Mouse (Mus musculus): ENCODE data around the gene Il13ra1.

Gene Il13ra1

GRCm38 (mm10) chrX:36111622-36112421, at the start of gene Il13ra1:
TSS of gene Il13ra1 (plus strand) at chrX:36112110.
- no peak for DNase-seq (ENCODE audit: low spot score in 2 of 2)

DNA sequence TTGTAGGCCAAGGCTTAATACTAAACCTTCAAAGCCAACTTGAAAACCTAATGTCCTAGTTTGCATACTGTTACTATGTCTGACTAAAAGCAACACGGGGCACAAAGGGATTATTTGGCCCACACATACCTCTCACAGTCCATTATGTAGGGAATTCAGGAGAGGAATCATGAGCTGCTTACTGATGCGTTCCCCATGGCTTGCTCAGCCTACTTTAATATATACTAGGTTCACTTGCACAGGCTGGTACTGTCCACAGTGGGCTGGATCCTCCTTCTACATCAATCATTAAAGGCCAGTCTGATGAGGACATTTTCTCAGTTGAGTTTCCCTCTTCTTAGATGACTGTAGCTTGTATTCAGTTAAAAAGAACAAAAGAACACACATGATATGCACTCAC, 37.9 kb upstream of the Il13ra1 start:
- DNase-seq (ENCODE audit: low spot score in 2 of 2) = no peak

DNA sequence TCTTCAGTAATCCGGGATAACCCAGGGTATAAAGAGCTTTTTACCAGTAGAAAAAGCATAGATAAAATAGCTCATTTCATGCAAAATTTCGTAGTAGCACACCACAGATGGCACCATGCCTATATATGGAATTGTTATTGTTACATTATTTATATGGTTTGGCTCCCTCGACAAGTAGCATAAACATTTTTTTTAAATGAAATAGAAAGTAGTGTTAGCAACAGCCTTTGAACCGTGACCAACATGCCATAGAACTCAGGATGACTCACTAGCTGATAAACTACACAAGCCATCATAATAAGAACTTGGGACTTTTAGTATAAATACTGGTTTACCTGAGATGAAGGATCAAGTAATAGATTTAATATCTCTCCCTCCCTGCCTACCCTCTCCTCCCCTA, 34.7 kb upstream of the Il13ra1 start:
- no peak for DNase-seq (ENCODE audit: low spot score in 2 of 2)

GRCm38 (mm10) chrX:36082917-36083316, 29.0 kb upstream of the Il13ra1 start:
- DNase-seq (ENCODE audit: low spot score in 2 of 2) = no peak

DNA sequence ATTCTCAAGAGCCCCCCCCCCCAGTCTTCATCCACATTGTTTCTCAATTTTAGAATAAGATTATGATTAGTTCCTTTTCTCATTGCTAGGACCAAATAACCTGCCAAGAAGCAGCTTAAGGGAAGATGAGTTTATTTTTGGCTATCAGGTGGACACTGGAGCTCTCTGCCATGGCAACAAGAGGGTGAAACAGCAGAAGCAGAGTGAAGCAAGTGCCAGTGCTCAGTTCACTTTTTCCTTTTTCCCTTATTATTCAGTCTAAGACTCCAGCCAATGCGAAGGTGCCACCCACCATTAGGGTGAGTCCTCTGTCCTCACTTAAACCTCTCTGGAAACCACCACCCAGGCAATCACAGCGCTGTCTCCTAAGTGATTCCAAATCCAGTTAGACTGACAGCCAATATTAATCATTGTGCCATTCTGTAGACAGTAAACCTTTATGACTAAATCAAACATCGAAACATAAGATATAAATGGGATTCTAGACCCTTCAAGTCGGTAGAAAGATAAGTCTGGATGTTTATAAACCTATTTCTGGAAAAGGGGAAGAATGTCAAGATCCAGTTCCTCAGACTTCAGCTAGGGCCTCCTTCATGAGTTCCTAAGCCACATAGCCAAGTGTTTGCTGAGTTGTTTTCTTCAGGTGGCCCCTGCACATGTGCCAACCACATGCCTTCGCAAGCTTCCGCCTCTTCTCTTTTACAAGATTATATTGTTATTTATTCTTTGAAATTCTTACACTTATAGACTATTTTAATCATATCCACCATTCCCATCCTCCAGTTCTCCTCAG, 23.2 kb upstream of the Il13ra1 start:
- DNase-seq (ENCODE audit: low spot score in 2 of 2) = no peak

DNA sequence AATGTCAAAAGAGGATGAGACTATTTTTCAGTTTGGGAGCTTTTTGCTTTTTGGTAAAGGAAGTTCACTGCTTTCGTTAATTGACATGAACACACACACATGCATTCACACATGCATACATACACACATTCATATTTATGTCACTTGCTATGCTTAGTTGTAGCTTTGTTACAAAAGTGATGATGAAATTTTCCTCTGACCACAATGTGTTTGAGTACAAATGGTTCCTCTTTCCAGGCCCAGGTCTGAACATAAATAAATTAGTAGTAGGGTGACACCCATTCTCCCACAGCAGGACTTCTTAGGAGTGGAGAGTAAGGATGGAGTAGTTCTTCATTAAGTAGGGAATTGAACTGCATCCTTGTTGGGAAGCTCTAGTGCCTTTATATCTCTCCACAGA, 11.0 kb upstream of the Il13ra1 start:
- no peak for DNase-seq (ENCODE audit: low spot score in 2 of 2)

DNA sequence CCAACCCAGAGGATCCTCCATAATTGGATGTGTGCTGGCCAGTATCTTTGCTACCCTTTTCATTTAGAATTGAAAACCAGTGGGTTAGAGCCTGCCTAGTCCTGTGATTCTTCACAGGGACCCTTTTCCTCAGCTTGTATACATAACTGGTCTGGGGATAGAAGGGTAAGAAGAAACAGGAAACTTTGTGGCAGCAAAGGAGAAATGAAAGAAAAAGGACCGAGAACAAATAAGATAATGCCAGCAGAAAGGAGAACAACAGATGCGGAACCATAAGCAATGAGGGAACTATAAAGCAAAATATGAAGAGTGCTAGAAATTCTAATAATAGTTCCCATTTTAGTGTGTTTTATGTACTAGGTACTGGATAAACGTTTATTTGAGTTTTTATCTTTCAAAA, 10.6 kb upstream of the Il13ra1 start:
- no peak for DNase-seq (ENCODE audit: low spot score in 2 of 2)

- DNase-seq (ENCODE audit: low spot score in 2 of 2) = no peak
These were observed 3.3 kb upstream of the Il13ra1 start for GRCm38 (mm10) chrX:36108601-36109000.

GRCm38 (mm10) chrX:36112422-36112750, 476 bp downstream of the Il13ra1 start:
- no peak for DNase-seq (ENCODE audit: low spot score in 2 of 2)

DNA sequence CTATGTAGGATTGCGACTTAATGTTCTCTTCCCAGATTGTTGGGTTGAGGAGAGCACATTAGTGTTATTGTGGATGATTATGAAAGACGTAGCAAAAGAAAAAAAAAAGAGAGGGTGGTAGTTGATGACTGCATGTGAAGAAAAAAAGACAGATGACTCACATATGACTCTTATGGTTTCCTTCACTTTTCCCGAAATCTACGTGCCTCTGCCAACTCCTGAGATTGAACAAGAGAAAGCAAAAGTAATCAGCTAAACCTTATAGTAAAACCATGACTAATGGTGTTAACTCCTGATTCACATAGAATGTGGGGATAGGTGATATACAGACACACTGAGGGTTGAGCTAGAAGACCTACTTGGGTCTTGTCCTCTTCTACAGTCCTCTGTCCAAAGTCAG, 3.3 kb downstream of the Il13ra1 start:
- no peak for DNase-seq (ENCODE audit: low spot score in 2 of 2)

DNA sequence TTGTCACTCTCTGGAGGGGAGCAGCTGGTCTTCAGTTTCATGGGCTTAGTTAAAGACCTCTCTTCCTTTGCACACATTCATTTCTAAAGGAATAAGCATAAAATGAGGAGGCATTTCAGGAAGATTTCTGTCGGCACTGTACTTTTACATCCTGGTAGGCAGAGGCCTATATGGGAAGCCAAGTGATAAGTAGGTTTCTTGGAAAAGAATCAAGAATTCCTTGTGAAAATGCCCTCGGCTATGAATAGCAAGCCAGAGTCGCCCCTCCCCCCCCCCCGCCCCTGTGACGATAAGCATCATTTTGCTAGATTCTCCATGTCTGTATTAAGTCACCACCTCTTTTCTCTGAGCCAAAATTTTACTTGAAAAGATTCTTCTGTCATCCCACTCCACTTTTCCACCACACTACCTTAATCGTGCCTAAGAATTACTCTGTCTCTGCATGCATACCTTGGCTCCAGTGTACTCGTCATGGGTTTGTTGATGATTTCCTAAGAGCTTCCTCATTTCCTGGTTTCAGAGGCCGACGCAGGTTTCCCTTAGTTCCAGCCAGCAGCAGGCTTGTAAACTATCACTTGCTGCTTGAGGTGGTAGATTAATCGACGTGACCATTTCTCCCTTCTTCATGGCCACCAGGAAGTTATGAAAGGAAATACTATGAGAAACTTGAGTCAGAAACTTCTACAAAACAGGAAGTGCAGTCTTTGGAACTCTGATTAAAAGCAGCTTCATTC, 17.3 kb downstream of the Il13ra1 start:
- DNase-seq (ENCODE audit: low spot score in 2 of 2) = no peak

GRCm38 (mm10) chrX:36129771-36130108, 17.8 kb downstream of the Il13ra1 start:
- DNase-seq (ENCODE audit: low spot score in 2 of 2) = no peak

DNA sequence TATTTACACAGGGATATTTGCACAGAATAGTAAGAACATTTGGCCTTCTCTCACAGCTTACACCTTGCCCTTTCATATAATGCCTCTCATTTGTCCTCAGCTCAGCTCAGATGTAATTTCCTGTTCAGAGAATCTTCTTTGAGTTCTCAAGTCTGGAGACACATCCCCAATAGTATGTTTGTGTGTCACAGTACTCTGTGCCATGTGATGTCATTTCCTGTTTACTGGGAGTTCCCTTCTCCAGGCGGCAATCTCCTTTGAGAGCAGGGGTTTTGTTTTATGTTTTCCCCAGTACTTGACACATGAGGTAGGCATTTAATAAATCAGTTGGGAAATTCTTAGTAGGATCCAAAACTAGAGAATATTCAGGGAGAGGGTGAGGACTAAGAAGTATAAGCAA, 24.4 kb downstream of the Il13ra1 start:
- no peak for DNase-seq (ENCODE audit: low spot score in 2 of 2)

DNA sequence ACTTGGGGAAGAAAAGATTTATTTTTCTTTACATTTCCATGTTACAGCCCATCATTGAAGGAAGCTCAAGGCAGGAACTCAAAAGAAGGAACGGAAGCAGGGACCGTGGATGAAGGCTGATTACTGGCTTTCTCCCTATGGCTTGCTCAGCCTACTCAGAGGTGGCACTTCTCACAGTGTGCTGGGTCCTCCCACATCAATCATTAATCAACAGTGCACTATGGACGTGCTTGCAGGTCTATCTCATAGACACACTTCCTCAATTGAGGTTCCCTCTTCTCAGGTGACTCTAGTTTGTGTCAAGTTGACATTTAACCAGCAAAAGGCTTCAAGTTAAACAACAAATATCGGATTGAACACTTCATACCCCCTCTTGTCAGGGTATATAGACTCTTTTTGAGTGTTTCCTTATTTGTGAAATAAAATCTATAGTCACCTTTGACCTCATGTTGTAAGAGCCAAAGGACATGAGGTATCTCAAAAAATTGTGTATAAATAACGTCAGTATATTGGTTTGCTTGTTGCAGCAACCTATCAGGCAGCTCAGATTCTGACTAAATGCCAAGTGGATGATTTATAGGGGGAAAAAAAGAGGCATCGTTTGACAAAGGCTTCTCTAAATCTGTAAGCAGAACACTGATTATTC, 30.2 kb downstream of the Il13ra1 start:
- no peak for DNase-seq (ENCODE audit: low spot score in 2 of 2)

DNA sequence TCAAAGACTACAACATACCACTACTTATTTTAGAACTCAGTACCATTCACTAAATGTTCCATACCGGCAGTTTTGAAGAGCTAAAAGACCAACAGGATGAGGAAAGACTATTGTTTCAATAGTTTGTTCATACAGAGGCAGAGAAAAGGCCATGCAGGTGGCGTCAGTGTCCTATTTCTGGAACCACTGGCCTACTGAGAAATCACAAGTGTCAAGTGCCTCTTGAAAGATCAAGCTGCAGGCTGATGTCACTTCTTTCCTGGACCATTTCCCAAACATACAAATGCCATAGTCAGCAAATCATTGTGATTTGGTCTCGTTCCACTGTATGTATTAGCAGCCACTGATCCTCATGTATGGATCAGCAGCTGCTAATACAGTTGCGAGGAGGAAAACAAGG, 34.8 kb downstream of the Il13ra1 start:
- DNase-seq (ENCODE audit: low spot score in 2 of 2) = no peak

GRCm38 (mm10) chrX:36150100-36150499, 38.2 kb downstream of the Il13ra1 start:
- DNase-seq (ENCODE audit: low spot score in 2 of 2) = no peak

GRCm38 (mm10) chrX:36156677-36157076, 44.8 kb downstream of the Il13ra1 start:
- DNase-seq (ENCODE audit: low spot score in 2 of 2) = no peak

- no peak for DNase-seq (ENCODE audit: low spot score in 2 of 2)
These were observed 49.7 kb downstream of the Il13ra1 start for GRCm38 (mm10) chrX:36161567-36161966.

GRCm38 (mm10) chrX:36183625-36184024, 71.7 kb downstream of the Il13ra1 start:
- no peak for DNase-seq (ENCODE audit: low spot score in 2 of 2)

DNA sequence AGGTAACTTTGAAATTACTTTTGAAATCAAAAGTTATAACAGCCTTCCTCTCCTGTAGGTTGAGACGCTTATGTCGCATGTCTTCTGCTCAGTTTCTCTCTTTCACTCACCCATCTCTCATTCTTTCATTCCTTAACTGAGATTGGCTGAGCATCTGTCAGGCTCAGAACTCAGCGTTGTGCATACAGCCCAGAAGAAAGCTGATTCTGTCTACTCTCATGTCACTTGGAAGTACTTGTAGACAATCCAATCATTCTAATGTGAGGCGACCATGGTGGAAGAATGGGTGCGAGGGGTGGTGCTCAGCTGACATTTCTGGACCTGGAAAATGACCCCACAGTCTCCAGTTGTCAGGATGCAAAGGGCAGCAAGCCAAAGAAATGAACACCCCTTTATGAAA, 74.1 kb downstream of the Il13ra1 start:
- no peak for DNase-seq (ENCODE audit: low spot score in 2 of 2)

DNA sequence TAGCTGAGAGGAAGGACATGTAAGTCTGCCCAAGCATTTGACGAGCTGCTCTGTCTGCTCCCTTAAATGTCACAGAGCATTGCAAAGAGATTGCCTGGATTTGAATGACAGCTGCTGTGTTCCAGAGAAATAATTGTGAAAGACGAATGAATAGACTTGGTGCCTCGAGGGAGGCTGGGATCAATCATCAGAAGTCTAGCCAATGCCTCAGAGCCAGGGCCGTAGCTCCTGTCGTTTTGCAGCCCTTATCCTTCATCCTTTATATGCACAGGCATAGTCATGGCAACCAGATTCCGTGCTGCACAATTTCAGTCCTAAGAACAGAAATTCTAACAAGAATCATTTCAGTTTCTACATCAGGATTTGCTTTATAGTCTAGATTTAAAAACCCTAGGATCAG, 74.5 kb downstream of the Il13ra1 start:
- DNase-seq (ENCODE audit: low spot score in 2 of 2) = no peak

DNA sequence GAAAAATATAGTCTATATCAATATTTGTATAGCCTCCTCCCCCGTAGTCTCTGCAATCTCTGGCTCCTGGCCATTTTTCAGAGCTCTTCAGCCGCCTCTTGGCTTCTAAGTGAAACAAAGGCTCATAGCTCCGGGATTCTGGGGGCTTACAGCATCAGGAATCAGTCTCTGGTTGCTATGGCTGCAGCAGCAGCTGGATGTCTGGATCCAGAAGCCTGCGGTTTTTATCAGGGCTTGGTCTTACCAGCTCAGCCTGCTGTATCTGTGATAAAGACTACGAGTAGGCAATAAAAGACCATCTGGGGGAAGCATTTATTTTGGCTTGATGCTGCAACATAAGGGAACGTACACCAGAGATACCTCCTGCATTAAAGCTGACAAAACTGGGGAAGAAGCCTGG, 82.0 kb downstream of the Il13ra1 start:
- no peak for DNase-seq (ENCODE audit: low spot score in 2 of 2)
